Mouse (Mus musculus) gastrocnemius, postnatal 36 days (tissue): Measurements from ENCODE around the gene Chdh. TPM values are rescaled to one million over a fixed set of nuclear protein-coding genes. Genes with fewer than 3 reads are reported as not detected.

Experiments used
- DNase-seq, 2 experiments: peaks; one replicate each; pipeline ENCODE4 v3.0.0; 2022
- intact Hi-C: fragments of 180-260 bp; cut with DNase I; formaldehyde crosslinking; loops from one replicate; pipeline ENCODE4 v1.15.1; 2025
- microRNA-seq, 2 experiments: library from miRNA; unstranded; fragments of <30 nt; microRNA quantifications; one replicate each; pipeline ENCODE4 v1.2.0; 2021
- total RNA-seq, 2 experiments: library from RNA; stranded (reverse); gene quantifications; 2 replicates each; pipeline ENCODE4 v1.2.3; 2021

Gene Chdh
- total RNA-seq, 2 experiments from 2014 or later: 0.15 to 0.30 TPM

- intact Hi-C loops: no loop called here
- no peak for DNase-seq
Observed at GRCm38 (mm10) chr14:30048049-30048448, 39.2 kb downstream of the Chdh start.

DNA sequence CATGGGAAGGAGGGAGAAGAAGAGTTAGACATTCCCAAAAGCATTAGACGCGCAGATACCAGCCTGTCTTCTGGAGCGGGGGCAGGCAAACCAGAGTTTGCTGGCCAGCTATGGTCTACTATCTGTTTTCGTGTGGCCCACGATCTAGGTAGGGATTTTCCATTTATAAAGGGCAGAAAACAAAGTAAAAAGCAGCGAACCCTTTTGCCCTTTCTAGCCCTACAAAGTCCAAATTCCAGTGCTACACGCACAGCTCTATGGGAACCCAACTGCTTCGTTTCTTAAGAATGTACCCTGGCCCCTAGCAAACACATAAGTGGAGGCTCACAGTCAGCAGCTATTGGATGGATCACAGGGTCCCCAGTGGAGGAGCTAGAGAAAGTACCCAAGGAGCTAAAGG lies 41.5 kb downstream of the Chdh start:
- intact Hi-C loops: no loop called here
- no peak for DNase-seq

GRCm38 (mm10) chr14:30054922-30055321 lies 46.1 kb downstream of the Chdh start:
- intact Hi-C loops: no loop called here
- no peak for DNase-seq

DNA sequence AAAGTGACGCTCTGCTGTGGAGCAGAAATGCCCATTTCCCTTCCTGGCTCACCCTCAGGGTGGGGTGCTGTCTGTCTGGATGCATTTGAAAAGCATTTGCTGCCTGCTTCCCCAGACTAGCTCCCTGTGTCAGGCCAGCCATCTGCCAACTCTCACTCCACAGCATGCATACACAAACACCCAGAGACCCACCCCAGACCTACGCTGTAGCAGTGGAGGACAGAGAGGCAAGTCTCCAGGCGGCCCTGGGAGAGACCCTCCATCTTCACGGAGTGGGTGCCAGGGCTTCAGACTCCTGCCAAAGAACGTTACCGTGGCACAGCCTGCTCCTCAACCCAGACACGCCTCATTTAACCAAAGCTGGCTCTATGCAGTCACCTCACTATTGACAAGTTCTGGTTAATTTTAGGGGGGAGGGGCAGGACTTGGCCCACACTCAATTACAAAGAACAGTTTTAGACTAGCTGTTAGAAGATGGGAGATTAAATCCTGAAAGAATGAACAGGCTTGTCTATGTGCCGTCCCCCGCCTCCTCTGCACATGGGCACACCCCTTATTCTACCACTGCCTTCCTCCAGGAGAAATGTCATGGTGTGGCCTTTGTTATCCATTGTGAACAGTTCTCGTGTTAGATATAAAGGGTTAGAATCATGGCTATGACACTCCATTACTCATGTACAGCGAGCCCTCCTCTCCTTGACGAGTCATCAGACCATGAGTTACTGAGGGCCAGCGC lies 47.4 kb downstream of the Chdh start:
- no peak for DNase-seq
- intact Hi-C loops: no loop called here

DNA sequence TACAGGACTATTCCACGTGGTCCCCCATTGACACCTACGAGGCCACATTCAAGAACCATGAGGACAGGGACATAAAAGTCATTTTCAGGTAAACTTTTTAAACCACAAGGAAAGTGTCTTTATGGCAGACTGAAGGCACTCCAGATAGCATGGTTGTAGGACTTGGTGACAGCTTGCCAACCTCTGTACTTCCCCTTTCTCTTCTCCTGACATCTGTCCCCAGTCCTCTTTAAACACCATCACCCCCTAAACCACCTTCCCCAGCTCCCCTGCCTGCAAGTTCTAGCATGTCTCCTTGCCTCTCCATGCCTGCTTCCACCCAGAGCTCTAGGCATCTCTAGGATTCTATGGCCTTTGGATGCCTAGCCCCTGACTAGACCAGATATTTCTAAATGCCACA lies 56.0 kb downstream of the Chdh start:
- no peak for DNase-seq
- intact Hi-C loops: no loop called here

DNA sequence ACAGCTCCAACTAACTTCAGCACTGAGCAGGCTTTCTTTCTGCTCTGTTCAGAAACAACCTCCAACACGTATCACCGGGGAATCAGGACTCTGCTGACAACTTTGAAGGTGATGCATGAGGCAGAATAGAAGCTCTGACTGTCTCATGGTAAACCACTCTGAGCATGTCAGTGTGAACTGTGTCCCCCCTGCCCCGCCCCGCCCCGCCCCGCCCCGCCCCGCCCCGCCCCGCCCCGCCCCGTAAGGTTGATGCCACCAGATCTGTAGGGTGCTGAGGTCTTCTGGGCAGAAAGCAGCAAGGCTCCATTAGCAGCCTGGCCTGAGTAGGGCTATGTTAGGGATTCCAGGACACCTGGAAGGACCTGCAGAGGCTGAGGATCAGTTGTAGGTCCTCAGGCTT lies 57.9 kb downstream of the Chdh start:
- no peak for DNase-seq
- intact Hi-C loops: no loop called here

- intact Hi-C loops: no loop called here
- no peak for DNase-seq
Observed at GRCm38 (mm10) chr14:30068566-30068965, 59.7 kb downstream of the Chdh start.

GRCm38 (mm10) chr14:30075268-30075887 lies 66.6 kb downstream of the Chdh start:
- intact Hi-C loops: no loop called here
- no peak for DNase-seq

GRCm38 (mm10) chr14:30078115-30078808 lies 69.4 kb downstream of the Chdh start:
- intact Hi-C loops: no loop called here
- DNase-seq: no peak

DNA sequence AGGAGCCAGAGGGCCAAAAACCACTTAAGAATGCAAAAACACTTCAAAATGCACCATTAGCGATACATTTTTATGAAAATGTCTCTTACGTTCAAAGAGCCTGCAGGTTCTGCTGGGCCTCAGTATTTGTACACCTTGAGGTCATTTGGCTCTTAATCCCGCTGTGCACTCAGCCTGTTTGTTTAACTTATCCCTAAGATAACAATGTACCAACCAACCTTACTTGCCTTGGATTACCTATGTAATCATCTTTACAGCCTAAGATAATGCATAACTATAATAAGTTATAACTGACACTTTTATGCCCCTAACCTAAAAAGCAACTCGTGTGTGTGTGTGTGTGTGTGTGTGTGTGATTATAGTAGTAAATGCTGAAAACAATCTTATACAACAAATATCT lies 70.9 kb downstream of the Chdh start:
- no peak for DNase-seq
- intact Hi-C loops: no loop called here

Small RNA genes within 50 kb of the gene (microRNA-seq; reads per million reads assigned to microRNA genes)
- 0 reads per million in 2 experiments for gene Mir6947

Other genes with a start within 250 kb of the Chdh start
- gene Selenok, start 40.7 kb upstream of the Chdh start, total RNA-seq: 10 to 100 TPM; 63.0 to 63.3 TPM
- 10 to 100 TPM; 30.3 to 30.6 TPM for gene Actr8, start 30.7 kb upstream of the Chdh start, total RNA-seq
- not detected for gene Il17rb, start 127 bp upstream of the Chdh start, total RNA-seq